7 mouse cellular contexts compared by ENCODE assay signal in the genomic region with DNA sequence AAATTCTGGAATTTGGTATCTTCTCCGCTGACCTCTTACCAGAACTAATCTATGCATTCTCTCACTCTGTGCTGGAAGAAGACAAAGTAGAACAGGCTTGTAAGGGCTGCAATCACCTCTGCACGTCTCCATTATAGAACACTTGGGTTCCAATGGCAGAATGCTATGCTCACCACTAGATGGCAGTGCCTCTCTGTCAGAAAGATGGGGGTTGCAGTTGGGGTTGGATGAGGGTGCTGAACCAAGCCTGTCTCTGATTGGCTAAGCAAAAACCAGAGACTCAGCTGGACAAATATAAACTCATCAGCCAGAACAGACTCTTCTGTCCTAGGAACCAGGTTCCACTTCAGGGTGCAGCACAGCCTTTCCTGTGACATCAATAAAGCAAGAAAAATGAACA.
A peak's percentile ranks its signal among the peaks of the same experiment; 100 is the strongest.
DNase-seq lines count a peak whose midpoint lies in the region; ATAC-seq and TF ChIP-seq lines count a peak whose summit lies in the region.
"Not testable (repeated sequence)": the region's sequence is repeated elsewhere in the genome, so short reads cannot be mapped to it uniquely, and the experiment has no call there.

No protein-coding gene starts in this region.

- not testable (repeated sequence) for DNase-seq in G1E (ENCODE audit: low spot score); hindbrain, postnatal 0 days (ENCODE audit: low spot score)
- DNase-seq in brain, embryonic 14.5 days (ENCODE audit: low read depth), result peak; percentile 1
- DNase-seq in left cerebral cortex, postnatal 4 days, result peak; percentile 2
- DNase-seq in spleen, postnatal 36 days (ENCODE audit: low spot score in 2 of 2), result peak; percentile 1 to 20

- H3K27ac ChIP-seq in forebrain, embryonic 13.5 days; hindbrain, postnatal 0 days: not testable (repeated sequence)

- not testable (repeated sequence) for TF ChIP-seq CTCF in G1E (IDR thresholded peaks at IDR 0.05; ENCODE audit: low read depth, low read length)
- TF ChIP-seq CTCF in brain, embryonic 14.5 days (IDR thresholded peaks at IDR 0.05; ENCODE audit: borderline replicate concordance, extremely low read depth, insufficient read depth, insufficient read length), result peak; percentile 4; the same call in 1 of the 2 replicates
- TF ChIP-seq CTCF in hindbrain, postnatal 0 days (IDR thresholded peaks at IDR 0.05; ENCODE audit: low read depth), result peak; percentile 50

- H3K9me3 ChIP-seq in G1E (replicated peaks); forebrain, embryonic 13.5 days (replicated peaks); hindbrain, postnatal 0 days (ENCODE audit: low read length): not testable (repeated sequence)

- not testable (repeated sequence) for H3K4me2 ChIP-seq in forebrain, embryonic 13.5 days; hindbrain, postnatal 0 days (ENCODE audit: low read depth, low read length)

- ATAC-seq in G1E (ENCODE audit: extremely low read depth, insufficient number of reproducible peaks, low FRiP score, poor library complexity, severe bottlenecking), result 0 out of 2 replicates have a peak, but pooled peaks have one; percentile 34
- ATAC-seq in forebrain, embryonic 13.5 days, result 0 out of 2 replicates have a peak, but pooled peaks have one; percentile 4
- ATAC-seq in hindbrain, postnatal 0 days, result not testable (repeated sequence)
- peak; percentile 98 for ATAC-seq in megakaryocyte-erythroid progenitor cell, adult 5-6 weeks (replicated peaks; ENCODE audit: low FRiP score, low TSS enrichment, poor library complexity, severe bottlenecking)

- H3K36me3 ChIP-seq in G1E (replicated peaks); forebrain, embryonic 13.5 days (ENCODE audit: poor library complexity, severe bottlenecking); hindbrain, postnatal 0 days (ENCODE audit: insufficient read depth, low read length): not testable (repeated sequence)

- H3K9ac ChIP-seq in forebrain, embryonic 13.5 days; hindbrain, postnatal 0 days (replicated peaks; ENCODE audit: low read length): not testable (repeated sequence)

- intact Hi-C loops in left cerebral cortex, postnatal 4 days (cut with DNase I), result not testable (repeated sequence)

- not testable (repeated sequence) for TF ChIP-seq POLR2A in brain, embryonic 14.5 days (IDR thresholded peaks at IDR 0.05; ENCODE audit: borderline replicate concordance, extremely low read depth, insufficient read depth, insufficient read length, poor library complexity, severe bottlenecking)

- 37% methylated on average over 2 of the region's 2 CpGs for WGBS in forebrain, embryonic 13.5 days
- 45% methylated on average over 2 of the region's 2 CpGs for WGBS in hindbrain, postnatal 0 days

- not testable (repeated sequence) for H3K4me1 ChIP-seq in G1E (ENCODE audit: insufficient read depth, low read depth, low read length); forebrain, embryonic 13.5 days; hindbrain, postnatal 0 days (ENCODE audit: insufficient read depth, low read length)

- not testable (repeated sequence) for H3K4me3 ChIP-seq in G1E (ENCODE audit: low read depth, low read length); forebrain, embryonic 13.5 days; hindbrain, postnatal 0 days (ENCODE audit: low read length)

- not testable (repeated sequence) for H3K27me3 ChIP-seq in G1E (ENCODE audit: insufficient read depth, low read length); forebrain, embryonic 13.5 days; hindbrain, postnatal 0 days (ENCODE audit: insufficient read depth, low read length)
